Mouse (Mus musculus) heart, adult 2 months (tissue): ENCODE data around the gene Dnal1. TPM values are rescaled to one million over a fixed set of nuclear protein-coding genes. Genes with fewer than 3 reads are reported as not detected.

Experiments used
- DNase-seq, 2 experiments: peaks; one replicate each; pipeline ENCODE4 v3.0.0; 2021
- H3K27ac ChIP-seq: fragments of 200-600 bp; 2 replicates; pipeline ENCODE4 v1.8.1; 2022
- H3K27me3 ChIP-seq: fragments of 200-500 bp; 2 replicates; pipeline ENCODE4 v1.6.1; 2012; ENCODE audit warnings: mild to moderate bottlenecking, low read length, inconsistent platforms, mixed read lengths; ENCODE audit not compliant: control insufficient read depth, insufficient read depth
- H3K36me3 ChIP-seq: fragments of 200-500 bp; 2 replicates; pipeline ENCODE4 v1.6.1; 2012; ENCODE audit warnings: low read length, inconsistent platforms; ENCODE audit not compliant: control insufficient read depth, insufficient read depth
- H3K4me1 ChIP-seq: fragments of 200-500 bp; 2 replicates; pipeline ENCODE4 v1.6.1; 2011; ENCODE audit warnings: low read length; ENCODE audit not compliant: control insufficient read depth, insufficient read depth
- H3K4me3 ChIP-seq: fragments of 200-600 bp; 2 replicates; pipeline ENCODE4 v1.8.1; 2022
- H3K79me2 ChIP-seq: fragments of 200-500 bp; replicated peaks from 2 replicates; pipeline ENCODE4 v1.6.1; 2012; ENCODE audit warnings: mild to moderate bottlenecking, inconsistent platforms, low read length, moderate library complexity, mixed read lengths; ENCODE audit not compliant: control insufficient read depth, insufficient read depth
- H3K9ac ChIP-seq: fragments of 200-500 bp; 2 replicates; pipeline ENCODE4 v1.6.1; 2012; ENCODE audit warnings: low read depth, mild to moderate bottlenecking, control low read depth, inconsistent platforms, low read length, mixed read lengths
- CTCF ChIP-seq: fragments of 200-600 bp; IDR thresholded peaks from 2 replicates; pipeline ENCODE4 v1.8.1; 2022; ENCODE audit warnings: antibody characterized with exemption, mild to moderate bottlenecking, moderate library complexity
- EP300 ChIP-seq: fragments of 200-500 bp; IDR thresholded peaks from 2 replicates; pipeline ENCODE4 v1.6.1; 2011; ENCODE audit warnings: low read depth, low read length, control low read depth; ENCODE audit not compliant: insufficient read depth
- POLR2A ChIP-seq: fragments of 200-500 bp; IDR thresholded peaks from 2 replicates; pipeline ENCODE4 v1.6.1; 2011; ENCODE audit warnings: mild to moderate bottlenecking, low read depth, low read length, control low read depth; ENCODE audit not compliant: insufficient read depth
- WGBS: fragments of 180-500 bp; shearing (Covaris S2); methylation state at CpG from one replicate; pipeline ENCODE4 v1.1.7; 2018; 5-methylcytosine and 5-hydroxymethylcytosine counted together
- intact Hi-C: fragments of 180-260 bp; cut with DNase I; formaldehyde crosslinking; loops from one replicate; pipeline ENCODE4 v1.15.1; 2025
- polyA plus RNA-seq: library from polyadenylated mRNA; depleted of rRNA; stranded (reverse); fragments of >200 nt; gene quantifications from 2 replicates; pipeline ENCODE4 v1.2.3, GENCODE M21; 2012
- total RNA-seq, 2 experiments: library from RNA; stranded (reverse); gene quantifications; 2 replicates each; pipeline ENCODE4 v1.2.3; 2021

The Dnal1 gene
- total and polyA plus RNA-seq, 3 experiments = 3.4 to 7.9 (median 6.9) TPM

GRCm38 (mm10) chr12:84190151-84190820, 76.1 kb downstream of the Dnal1 start:
- Histone ChIP-seq H3K79me2 (peaks cover 9% of the 10 kb centered on the region), H3K27me3 (no peaks in the 10 kb centered on the region), H3K9ac (no peak overlapping the region), H3K4me1 (peaks cover 47% of the 10 kb centered on the region), H3K36me3 (no peaks in the 10 kb centered on the region), H3K4me3 (no peak overlapping the region), H3K27ac (no peak overlapping the region)
- WGBS = 34% methylated on average over 15 of the region's 15 CpGs
- TF ChIP-seq POLR2A (no peak), EP300 (no peak), CTCF (no peak)
- no peak for DNase-seq
- intact Hi-C loops = no loop called here

- 85% methylated on average over 7 of the region's 7 CpGs for WGBS
These were observed 77.0 kb downstream of the Dnal1 start for GRCm38 (mm10) chr12:84191190-84191589.

GRCm38 (mm10) chr12:84191770-84192169, 77.6 kb downstream of the Dnal1 start:
- intact Hi-C loops = loop anchor here (1.0 kb wide), 1 partner anchor 12 kb away; no protein-coding TSS in a partner anchor
- TF ChIP-seq EP300 (no peak), POLR2A (no peak), CTCF (no peak)
- Histone ChIP-seq H3K4me1 (peaks cover 41% of the 10 kb centered on the region), H3K27ac (no peak overlapping the region; the same call in 1 of the 2 replicates), H3K9ac (0 out of 2 replicates have a peak overlapping the region, but pooled peaks have one; percentile 87), H3K4me3 (no peak overlapping the region), H3K79me2 (peaks cover 6% of the 10 kb centered on the region), H3K36me3 (no peaks in the 10 kb centered on the region), H3K27me3 (no peaks in the 10 kb centered on the region)
- DNase-seq = no peak
- 59% methylated on average over 5 of the region's 5 CpGs for WGBS

More at GRCm38 (mm10) chr12:84191190-84191589, 77.0 kb downstream of the Dnal1 start:
- Histone ChIP-seq H3K9ac (no peak overlapping the region), H3K79me2 (peaks cover 8% of the 10 kb centered on the region), H3K27ac (no peak overlapping the region), H3K27me3 (no peaks in the 10 kb centered on the region), H3K36me3 (no peaks in the 10 kb centered on the region), H3K4me1 (peaks cover 45% of the 10 kb centered on the region), H3K4me3 (no peak overlapping the region)
- intact Hi-C loops = no loop called here
- no peak for TF ChIP-seq CTCF
- TF ChIP-seq POLR2A = no peak
- TF ChIP-seq EP300 = no peak
- no peak for DNase-seq

- H3K36me3 ChIP-seq = no peaks in the 10 kb centered on the region
- DNase-seq = no peak
- peak overlapping the region; percentile 87 for H3K9ac ChIP-seq
- H3K27me3 ChIP-seq = no peaks in the 10 kb centered on the region
- 14% methylated on average over 13 of the region's 13 CpGs for WGBS
- H3K27ac ChIP-seq = peak overlapping the region; percentile 98
- H3K4me1 ChIP-seq = peaks cover 39% of the 10 kb centered on the region
- intact Hi-C loops = loop anchor here (1.0 kb wide), 1 partner anchor 13 kb away; no protein-coding TSS in a partner anchor
- peak overlapping the region; percentile 65 for H3K4me3 ChIP-seq
- H3K79me2 ChIP-seq = peaks cover 6% of the 10 kb centered on the region
- no peak for TF ChIP-seq CTCF
- TF ChIP-seq POLR2A = no peak
- TF ChIP-seq EP300 = no peak
These were observed 78.1 kb downstream of the Dnal1 start for GRCm38 (mm10) chr12:84192280-84192679.

GRCm38 (mm10) chr12:84192741-84193641, 78.8 kb downstream of the Dnal1 start:
- intact Hi-C loops = loop anchor here (1.0 kb wide), 1 partner anchor 14 kb away; no protein-coding TSS in a partner anchor
- peak; percentile 77 to 81 for DNase-seq
- H3K36me3 ChIP-seq = no peaks in the 10 kb centered on the region
- H3K4me1 ChIP-seq = peaks cover 34% of the 10 kb centered on the region
- H3K79me2 ChIP-seq = peaks cover 6% of the 10 kb centered on the region
- no peak for TF ChIP-seq EP300
- TF ChIP-seq POLR2A = no peak
- TF ChIP-seq CTCF = no peak
- no peaks in the 10 kb centered on the region for H3K27me3 ChIP-seq
- peak overlapping the region; percentile 87 for H3K9ac ChIP-seq
- peak overlapping the region; percentile 98 for H3K27ac ChIP-seq
- 1% methylated on average over 102 of the region's 102 CpGs for WGBS
- H3K4me3 ChIP-seq = peak overlapping the region; percentile 65
